Mouse (Mus musculus) bone marrow macrophage, adult 2 months (primary cell): ENCODE data around the gene Abcb1b.

Experiments used
- CTCF ChIP-seq: IDR thresholded peaks from 2 replicates; pipeline ENCODE4 v1.5.1; 2012; ENCODE audit warnings: low read depth, mild to moderate bottlenecking, low read length, moderate library complexity
- POLR2A ChIP-seq: IDR thresholded peaks from 2 replicates; pipeline ENCODE4 v1.6.1; 2012; ENCODE audit warnings: mild to moderate bottlenecking, low read depth, low read length, borderline replicate concordance

GRCm38 (mm10) chr5:8901001-8901400, 103.1 kb downstream of the Abcb1b start:
- TF ChIP-seq CTCF: no peak
- TF ChIP-seq POLR2A: no peak
